Mouse (Mus musculus) heart, embryonic 16.5 days (tissue): Measurements from ENCODE around the gene St7. TPM values are rescaled to one million over a fixed set of nuclear protein-coding genes. Genes with fewer than 3 reads are reported as not detected.

Experiments used
- ATAC-seq: fragments of 200-750 bp; cut with Nextera tagmentation; replicated peaks from 2 replicates; pipeline ENCODE4 v1.8.0; 2017; ENCODE audit warnings: moderate number of reproducible peaks; ENCODE audit not compliant: insufficient read depth, low FRiP score; ENCODE audit errors: extremely low read depth
- H3K27ac ChIP-seq: fragments of 300-500 bp; sonication (generic); 2 replicates; pipeline ENCODE4 v1.5.1; 2014; ENCODE audit warnings: mild to moderate bottlenecking, low read length, control low read depth, moderate library complexity
- H3K27me3 ChIP-seq: fragments of 300-500 bp; sonication (generic); 2 replicates; pipeline ENCODE4 v1.6.1; 2014; ENCODE audit warnings: low read length, mixed read lengths; ENCODE audit not compliant: control insufficient read depth, insufficient read depth
- H3K36me3 ChIP-seq: fragments of 300-500 bp; sonication (generic); 2 replicates; pipeline ENCODE4 v1.6.1; 2014; ENCODE audit not compliant: control insufficient read depth, insufficient read depth
- H3K4me1 ChIP-seq: fragments of 300-500 bp; sonication (generic); 2 replicates; pipeline ENCODE4 v1.6.1; 2014; ENCODE audit warnings: low read length, mixed read lengths; ENCODE audit not compliant: control insufficient read depth, insufficient read depth
- H3K4me2 ChIP-seq: fragments of 300-500 bp; sonication (generic); 2 replicates; pipeline ENCODE4 v1.6.1; 2014; ENCODE audit warnings: low read depth, mild to moderate bottlenecking, control low read depth, low read length
- H3K4me3 ChIP-seq: fragments of 300-500 bp; sonication (generic); 2 replicates; pipeline ENCODE4 v1.5.1; 2014; ENCODE audit warnings: mild to moderate bottlenecking, control low read depth, low read length
- H3K9ac ChIP-seq: fragments of 300-500 bp; sonication (generic); 2 replicates; pipeline ENCODE4 v1.6.1; 2014; ENCODE audit warnings: low read length, control low read depth
- H3K9me3 ChIP-seq: fragments of 300-500 bp; sonication (generic); replicated peaks from 2 replicates; pipeline ENCODE4 v1.6.1; 2016; ENCODE audit warnings: low read length; ENCODE audit not compliant: control insufficient read depth
- WGBS: fragments of 180-500 bp; shearing (Covaris S2); extraction: QIAGEN DNeasy Blood & Tissue Kit; methylation state at CpG from one replicate; pipeline ENCODE4 v1.1.7; 2014; 5-methylcytosine and 5-hydroxymethylcytosine counted together
- polyA plus RNA-seq: library from polyadenylated mRNA; unstranded; fragments of >200 nt; fragmentation: Nextera tagmentation; extraction: Ambion mirVana; gene quantifications from 2 replicates; pipeline ENCODE4 v1.2.1, GENCODE M21; 2015

The St7 gene
- polyA plus RNA-seq, 1 experiment from 2014 or later, result 26.1 TPM

GRCm38 (mm10) chr6:17834493-17834892, 141.8 kb downstream of the St7 start:
- no peak for ATAC-seq
- Histone ChIP-seq H3K4me2 (no peak overlapping the region), H3K9me3 (peaks cover 7% of the 10 kb centered on the region)

DNA sequence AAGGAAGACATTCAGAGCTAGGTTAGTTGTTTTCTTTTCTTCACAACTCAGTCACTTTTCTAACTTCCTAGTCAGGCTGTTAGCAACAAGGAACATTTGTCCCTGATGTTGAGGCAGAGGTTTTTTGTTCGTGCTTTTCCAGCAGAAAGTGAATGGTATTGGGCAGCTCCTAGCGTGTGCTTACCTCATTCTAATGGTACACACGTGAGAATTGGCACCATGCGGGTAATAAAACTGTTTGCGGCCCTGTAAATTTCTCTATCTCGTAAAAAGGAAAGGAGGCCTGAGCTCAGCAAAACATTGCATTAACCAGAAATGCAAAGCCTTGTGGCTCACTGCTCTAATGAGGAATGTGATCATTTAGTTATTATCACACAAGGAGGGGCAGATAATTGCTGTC, 143.0 kb downstream of the St7 start:
- Histone ChIP-seq H3K27me3 (no peaks in the 10 kb centered on the region), H3K9ac (no peak overlapping the region)
- WGBS, result 90% methylated on average over 6 of the region's 6 CpGs

More at GRCm38 (mm10) chr6:17834493-17834892, 141.8 kb downstream of the St7 start:
- H3K9ac ChIP-seq, result no peak overlapping the region
- H3K4me3 ChIP-seq, result no peak overlapping the region
- H3K27me3 ChIP-seq, result no peaks in the 10 kb centered on the region
- H3K27ac ChIP-seq, result no peak overlapping the region
- peaks cover 10% of the 10 kb centered on the region; the same call in 1 of the 2 replicates for H3K36me3 ChIP-seq
- WGBS, result 36% methylated on average over 7 of the region's 7 CpGs
- H3K4me1 ChIP-seq, result no peaks in the 10 kb centered on the region; the same call in 1 of the 2 replicates

GRCm38 (mm10) chr6:17837676-17838075, 144.9 kb downstream of the St7 start:
- H3K36me3 ChIP-seq, result peaks cover 3% of the 10 kb centered on the region; the same call in 1 of the 2 replicates
- H3K4me2 ChIP-seq, result no peak overlapping the region
- no peaks in the 10 kb centered on the region for H3K9me3 ChIP-seq
- no peaks in the 10 kb centered on the region for H3K27me3 ChIP-seq
- peaks cover 8% of the 10 kb centered on the region for H3K4me1 ChIP-seq
- ATAC-seq, result no peak
- 78% methylated on average over 1 of the region's 1 CpGs for WGBS
- H3K4me3 ChIP-seq, result no peak overlapping the region
- no peak overlapping the region for H3K9ac ChIP-seq
- H3K27ac ChIP-seq, result no peak overlapping the region

More for the DNA sequence above, 143.0 kb downstream of the St7 start:
- Histone ChIP-seq H3K4me2 (no peak overlapping the region), H3K4me3 (no peak overlapping the region), H3K9me3 (no peaks in the 10 kb centered on the region), H3K36me3 (peaks cover 4% of the 10 kb centered on the region), H3K4me1 (no peaks in the 10 kb centered on the region; the same call in 1 of the 2 replicates), H3K27ac (no peak overlapping the region)
- ATAC-seq, result no peak

GRCm38 (mm10) chr6:17840431-17840830, 147.7 kb downstream of the St7 start:
- Histone ChIP-seq H3K27ac (no peak overlapping the region), H3K4me2 (no peak overlapping the region), H3K4me3 (no peak overlapping the region), H3K27me3 (no peaks in the 10 kb centered on the region), H3K4me1 (peaks cover 16% of the 10 kb centered on the region), H3K9me3 (no peaks in the 10 kb centered on the region), H3K9ac (no peak overlapping the region), H3K36me3 (peaks cover 3% of the 10 kb centered on the region; the same call in 1 of the 2 replicates)
- ATAC-seq, result no peak
- WGBS, result 77% methylated on average over 29 of the region's 29 CpGs

DNA sequence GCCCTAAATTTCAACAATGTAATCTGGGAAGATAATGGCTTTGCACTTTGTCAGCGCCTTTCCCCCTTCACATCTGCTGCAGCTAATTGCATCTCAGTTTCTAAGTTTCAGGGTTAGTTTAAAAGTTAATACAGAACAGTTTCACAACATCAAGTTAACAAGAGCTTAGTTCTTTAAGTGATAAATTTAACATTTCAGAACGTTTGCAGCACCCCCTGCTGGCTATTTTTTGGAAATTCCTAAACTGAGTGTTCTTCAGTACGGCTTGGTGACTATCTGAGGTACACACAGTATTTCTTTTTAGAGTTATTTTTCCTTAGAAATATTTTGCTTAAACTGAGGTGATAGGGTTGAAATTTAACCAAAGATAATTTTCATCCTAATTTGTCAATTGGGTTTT, 150.0 kb downstream of the St7 start:
- WGBS, result 30% methylated on average over 3 of the region's 3 CpGs
- no peak for ATAC-seq
- H3K9ac ChIP-seq, result no peak overlapping the region
- H3K4me1 ChIP-seq, result peaks cover 16% of the 10 kb centered on the region
- H3K9me3 ChIP-seq, result no peaks in the 10 kb centered on the region
- peaks cover 5% of the 10 kb centered on the region; the same call in 1 of the 2 replicates for H3K36me3 ChIP-seq
- no peak overlapping the region for H3K4me2 ChIP-seq
- H3K27me3 ChIP-seq, result no peaks in the 10 kb centered on the region
- H3K4me3 ChIP-seq, result no peak overlapping the region
- H3K27ac ChIP-seq, result no peak overlapping the region

GRCm38 (mm10) chr6:17851316-17851715, 158.6 kb downstream of the St7 start:
- Histone ChIP-seq H3K27me3 (no peaks in the 10 kb centered on the region), H3K36me3 (peaks cover 10% of the 10 kb centered on the region; the same call in 1 of the 2 replicates), H3K4me3 (no peak overlapping the region), H3K4me1 (0 out of 2 replicates have a peak, but pooled peaks cover 2% of the 10 kb centered on the region), H3K27ac (no peak overlapping the region), H3K9me3 (no peaks in the 10 kb centered on the region), H3K9ac (no peak overlapping the region), H3K4me2 (no peak overlapping the region)
- WGBS, result 57% methylated on average over 2 of the region's 2 CpGs
- ATAC-seq, result no peak

GRCm38 (mm10) chr6:17853587-17854274, 161.0 kb downstream of the St7 start:
- no peak overlapping the region for H3K4me2 ChIP-seq
- no peak overlapping the region for H3K4me3 ChIP-seq
- no peaks in the 10 kb centered on the region for H3K27me3 ChIP-seq
- H3K4me1 ChIP-seq, result 0 out of 2 replicates have a peak, but pooled peaks cover 2% of the 10 kb centered on the region
- peaks cover 9% of the 10 kb centered on the region; the same call in 1 of the 2 replicates for H3K36me3 ChIP-seq
- H3K9me3 ChIP-seq, result no peaks in the 10 kb centered on the region
- no peak overlapping the region for H3K9ac ChIP-seq
- WGBS, result 80% methylated on average over 5 of the region's 5 CpGs
- no peak overlapping the region for H3K27ac ChIP-seq
- ATAC-seq, result no peak

- Histone ChIP-seq H3K27me3 (no peaks in the 10 kb centered on the region), H3K9ac (no peak overlapping the region), H3K4me2 (no peak overlapping the region), H3K27ac (no peak overlapping the region), H3K4me3 (no peak overlapping the region), H3K4me1 (0 out of 2 replicates have a peak, but pooled peaks cover 2% of the 10 kb centered on the region), H3K9me3 (no peaks in the 10 kb centered on the region), H3K36me3 (peaks cover 9% of the 10 kb centered on the region; the same call in 1 of the 2 replicates)
- ATAC-seq, result no peak
- 96% methylated on average over 2 of the region's 2 CpGs for WGBS
Observed at GRCm38 (mm10) chr6:17855616-17856015, 162.9 kb downstream of the St7 start.

DNA sequence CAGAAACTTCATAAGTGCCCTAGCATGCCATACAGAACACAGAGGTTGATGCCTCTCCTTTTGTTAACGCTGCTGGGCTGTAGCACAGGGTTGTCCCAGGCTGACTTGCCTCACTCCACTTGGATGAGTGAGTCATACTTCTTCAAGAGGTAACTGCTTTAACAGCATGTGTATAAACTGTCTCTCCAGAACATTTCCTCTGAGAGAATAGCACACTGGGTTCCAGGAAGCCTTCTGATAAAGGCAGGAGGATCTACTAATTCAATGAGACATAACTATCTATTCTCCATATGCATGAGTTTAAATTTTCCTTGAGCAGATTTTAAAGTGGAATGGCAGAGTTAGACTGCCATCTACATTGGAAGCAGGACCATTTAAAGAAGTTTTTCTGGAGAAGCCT, 166.8 kb downstream of the St7 start:
- H3K4me2 ChIP-seq, result no peak overlapping the region
- no peak overlapping the region for H3K4me3 ChIP-seq
- WGBS, result 71% methylated on average over 1 of the region's 1 CpGs
- no peaks in the 10 kb centered on the region for H3K9me3 ChIP-seq
- no peaks in the 10 kb centered on the region for H3K4me1 ChIP-seq
- peaks cover 8% of the 10 kb centered on the region; the same call in 1 of the 2 replicates for H3K36me3 ChIP-seq
- no peak overlapping the region for H3K27ac ChIP-seq
- ATAC-seq, result no peak
- no peak overlapping the region for H3K9ac ChIP-seq
- no peaks in the 10 kb centered on the region for H3K27me3 ChIP-seq
